Mouse (Mus musculus): Measurements from ENCODE around the gene Tigd3.

DNA sequence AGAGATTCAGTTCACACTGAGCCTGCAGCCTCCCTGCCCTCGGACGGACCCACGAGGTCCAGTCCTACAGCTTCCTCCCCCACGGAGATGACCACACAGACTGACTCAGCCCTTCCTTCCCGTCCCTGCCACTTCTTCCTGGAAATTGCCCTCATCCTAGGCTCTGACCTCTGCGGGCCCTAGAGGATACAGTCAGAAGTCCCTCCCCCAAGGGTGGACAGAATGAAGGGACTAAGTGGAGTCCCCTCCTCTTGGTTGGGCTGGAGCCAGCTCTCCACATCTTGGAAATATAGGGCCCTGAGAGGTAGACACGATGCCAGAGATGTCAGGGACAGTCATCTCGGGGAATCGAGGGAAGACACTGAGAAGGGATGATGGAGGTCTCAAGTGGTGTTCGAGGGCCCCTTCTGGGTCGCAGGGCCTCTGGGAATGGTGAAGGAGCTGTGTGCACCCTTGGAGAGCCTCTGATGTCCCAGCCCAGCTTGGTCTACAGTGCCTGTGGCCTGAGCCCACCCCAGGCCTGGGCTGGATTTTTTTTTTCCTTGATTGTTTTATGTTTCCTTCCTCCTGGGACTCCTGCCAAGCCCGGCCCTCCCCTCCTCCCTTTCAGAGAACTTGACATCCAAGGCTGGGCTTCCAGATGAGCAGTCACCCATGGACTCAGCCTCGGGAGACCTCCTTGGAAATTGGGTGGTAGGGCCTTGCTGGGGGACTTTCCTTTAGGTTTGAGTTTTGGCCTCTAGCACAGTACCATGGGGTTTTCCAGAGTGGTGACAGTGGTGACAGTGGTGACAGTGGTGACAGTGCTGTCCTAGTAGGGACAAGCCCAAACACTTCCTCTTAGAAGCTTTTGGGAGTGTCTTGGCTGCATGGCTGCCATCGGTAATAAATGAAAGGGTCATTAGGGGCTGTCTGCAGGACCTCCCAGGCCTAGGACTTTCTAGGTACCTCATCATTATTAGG is 36.0 kb upstream of the Tigd3 start:
- TF ChIP-seq CTCF (IDR thresholded peaks at IDR 0.05; ENCODE audit: low read depth) (no peak), EP300 (IDR thresholded peaks at IDR 0.05; ENCODE audit: low read depth) (0 out of 2 replicates have a peak, but pooled peaks have one; percentile 31)
